Mouse (Mus musculus): Measurements from ENCODE around the gene H2afx. TPM values are rescaled to one million over a fixed set of nuclear protein-coding genes. Genes with fewer than 3 reads are reported as not detected.

H2afx gene
- polyA plus RNA-seq, 1 experiment, result 22.1 TPM

DNA sequence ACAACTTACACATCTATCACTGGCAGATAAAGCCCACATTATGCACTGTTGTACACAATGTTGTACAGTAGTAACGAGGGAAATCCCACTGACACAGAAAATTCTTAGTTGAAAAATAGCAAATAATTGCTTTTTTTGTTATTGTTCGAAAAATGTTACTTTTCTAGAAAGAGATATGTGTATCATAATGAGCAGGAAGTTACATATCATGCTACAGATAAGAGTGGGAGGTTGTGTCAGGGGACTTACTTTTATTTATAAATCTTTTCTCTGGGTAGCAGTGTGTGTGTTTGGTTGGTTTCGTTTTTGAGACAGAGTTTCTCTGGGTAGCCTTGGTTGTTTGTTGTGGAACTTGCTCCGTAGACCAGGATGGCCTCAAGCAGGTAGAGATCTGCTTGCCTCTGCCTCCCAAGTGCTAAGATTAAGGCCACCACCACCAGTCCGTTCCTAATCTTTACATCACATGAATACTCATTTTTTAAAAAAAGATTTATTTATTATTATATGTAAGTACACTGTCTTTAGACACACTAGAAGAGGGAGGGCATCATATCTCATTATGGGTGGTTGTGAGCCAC is 43.7 kb downstream of the H2afx start:
- no peak for DNase-seq (ENCODE audit: low spot score)

- peak; percentile 98 for DNase-seq (ENCODE audit: low spot score)
Observed at GRCm38 (mm10) chr9:44379054-44379834, 44.8 kb downstream of the H2afx start, which contains the start of gene Hyou1. Gene Hyou1, plus strand, starts transcription at chr9:44379490.

- DNase-seq (ENCODE audit: low spot score), result no peak
Observed at GRCm38 (mm10) chr9:44379862-44380261, 45.4 kb downstream of the H2afx start.

DNA sequence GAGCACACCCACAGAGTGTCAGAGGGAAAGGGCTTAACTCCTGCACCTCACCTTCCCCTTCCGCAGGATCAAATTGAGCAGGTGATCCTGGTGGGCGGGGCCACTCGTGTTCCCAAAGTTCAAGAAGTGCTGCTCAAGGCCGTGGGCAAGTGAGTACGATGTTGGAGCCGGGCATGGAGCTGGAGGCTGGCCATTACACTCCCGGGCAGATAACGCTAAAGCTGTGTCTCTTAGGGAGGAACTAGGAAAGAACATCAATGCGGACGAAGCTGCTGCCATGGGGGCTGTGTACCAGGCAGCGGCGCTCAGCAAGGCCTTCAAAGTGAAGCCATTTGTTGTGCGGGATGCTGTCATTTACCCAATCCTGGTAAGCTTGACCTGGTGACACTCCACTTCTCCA is 50.1 kb downstream of the H2afx start:
- DNase-seq (ENCODE audit: low spot score), result no peak

Other genes starting within 250 kb of the H2afx start
- 0.13 and 0.21 TPM in 2 replicates for gene Mfrp, start 233.0 kb upstream of the H2afx start, polyA plus RNA-seq (2012; rRNA removed)
- gene C1qtnf5, start 227.4 kb upstream of the H2afx start, polyA plus RNA-seq (2012; rRNA removed), result 27.2 and 31.4 TPM in 2 replicates
- 0.27 and 0.36 TPM in 2 replicates for gene Gm49380, start 221.2 kb upstream of the H2afx start, polyA plus RNA-seq (2012; rRNA removed)
- gene Rnf26, start 221.2 kb upstream of the H2afx start, polyA plus RNA-seq (2012; rRNA removed), result 14.5 and 20.5 TPM in 2 replicates
- gene Mcam, start 200.2 kb upstream of the H2afx start, polyA plus RNA-seq (2012; rRNA removed), result 182 and 219 TPM in 2 replicates
- 14.9 and 16.0 TPM in 2 replicates for gene Cbl, start 100.6 kb upstream of the H2afx start, polyA plus RNA-seq (2012; rRNA removed)
- not detected in 2 replicates for gene Ccdc153, start 94.0 kb upstream of the H2afx start, polyA plus RNA-seq (2012; rRNA removed)
- gene Pdzd3, start 83.2 kb upstream of the H2afx start, polyA plus RNA-seq (2012; rRNA removed), result 0.21 and 0.24 TPM in 2 replicates
- gene Nlrx1, start 66.1 kb upstream of the H2afx start, polyA plus RNA-seq (2012; rRNA removed), result 9.6 and 13.0 TPM in 2 replicates
- gene Abcg4, start 46.1 kb upstream of the H2afx start, polyA plus RNA-seq (2012; rRNA removed), result 7.6 and 8.9 TPM in 2 replicates
- 20.2 and 22.7 TPM in 2 replicates for gene Hinfp, start 29.0 kb upstream of the H2afx start, polyA plus RNA-seq (2012; rRNA removed)
- gene C2cd2l, start 14.4 kb upstream of the H2afx start, polyA plus RNA-seq (2012; rRNA removed), result 30.5 and 31.4 TPM in 2 replicates
- gene Dpagt1, start 8.7 kb upstream of the H2afx start, polyA plus RNA-seq (2012; rRNA removed), result 24.7 and 25.8 TPM in 2 replicates
- gene Hmbs, start 9.5 kb downstream of the H2afx start, polyA plus RNA-seq (2012; rRNA removed), result 34.4 and 40.7 TPM in 2 replicates
- 22.0 and 26.8 TPM in 2 replicates for gene Vps11, start 27.0 kb downstream of the H2afx start, polyA plus RNA-seq (2012; rRNA removed)
- 34.4 and 35.3 TPM in 2 replicates for gene Hyou1, start 44.8 kb downstream of the H2afx start, polyA plus RNA-seq (2012; rRNA removed)
- gene Slc37a4, start 62.2 kb downstream of the H2afx start, polyA plus RNA-seq (2012; rRNA removed), result 20.0 and 22.2 TPM in 2 replicates
- gene Rps25, start 72.4 kb downstream of the H2afx start, polyA plus RNA-seq (2012; rRNA removed), result 1,336 and 1,393 TPM in 2 replicates
- 55.6 and 68.6 TPM in 2 replicates for gene Trappc4, start 72.9 kb downstream of the H2afx start, polyA plus RNA-seq (2012; rRNA removed)
- gene Ccdc84, start 83.9 kb downstream of the H2afx start, polyA plus RNA-seq (2012; rRNA removed), result 33.7 and 47.1 TPM in 2 replicates
- gene Foxr1, start 106.4 kb downstream of the H2afx start, polyA plus RNA-seq (2012; rRNA removed), result 0.28 and 0.63 TPM in 2 replicates
- 788 and 1,023 TPM in 2 replicates for gene Upk2, start 120.3 kb downstream of the H2afx start, polyA plus RNA-seq (2012; rRNA removed)
- gene Bcl9l, start 148.1 kb downstream of the H2afx start, polyA plus RNA-seq (2012; rRNA removed), result 11.1 and 29.7 TPM in 2 replicates
- 0.11 and 0.16 TPM in 2 replicates for gene Cxcr5, start 227.2 kb downstream of the H2afx start, polyA plus RNA-seq (2012; rRNA removed)

Data from urinary bladder, adult 2 months (tissue).